Mouse (Mus musculus) ES-CJ7 (cell line): Measurements from ENCODE around the gene Nanos2.

ENCODE experiments used
- DNase-seq: peaks from one replicate; pipeline ENCODE4 v3.0.0; 2011; ENCODE audit warnings: low read depth, low spot score

Gene Nanos2

DNA sequence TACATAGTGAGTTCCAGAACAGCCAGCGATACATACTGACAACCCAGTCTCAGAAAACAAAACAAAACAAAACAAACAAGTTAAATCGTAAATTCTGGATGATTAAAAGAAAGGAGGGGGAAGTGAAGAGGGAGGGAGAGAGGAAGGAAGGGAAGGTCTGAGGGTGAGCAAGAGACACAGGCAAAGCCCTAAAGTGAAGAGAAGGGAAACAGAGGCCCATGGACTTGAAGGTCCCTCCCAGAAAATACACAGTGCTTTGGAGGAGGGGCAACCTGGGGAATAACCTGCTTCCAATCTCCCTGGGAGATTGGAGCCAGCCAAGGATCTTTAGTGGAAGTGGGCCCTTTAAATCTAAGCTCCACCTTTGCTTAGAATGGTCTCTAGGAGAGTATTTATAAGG lies at the start of gene Nanos2:
Gene Nanos2, plus strand, starts transcription at position 301 of the 400 bp plus-strand sequence.
- DNase-seq = no peak

DNA sequence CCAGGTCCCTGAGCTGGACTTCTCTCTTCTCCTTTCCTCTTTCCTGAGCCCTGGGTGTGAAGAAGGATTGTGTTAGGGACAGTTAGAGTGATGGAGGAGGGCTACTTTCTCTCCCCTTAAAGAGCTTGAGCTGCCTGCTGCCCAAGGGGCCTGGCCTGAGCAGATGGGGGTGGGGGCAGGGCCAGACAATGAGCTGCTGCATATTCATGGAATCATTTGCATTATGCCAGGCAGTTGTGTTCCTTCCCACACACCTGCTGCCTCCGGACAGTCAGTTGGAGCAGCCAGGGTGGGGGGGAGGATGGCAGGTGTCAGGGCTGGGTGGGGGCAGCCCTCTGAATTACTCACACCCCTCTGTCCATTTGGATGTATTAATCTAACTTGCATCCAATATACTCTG lies 44.8 kb upstream of the Nanos2 start:
- DNase-seq = no peak

- DNase-seq = no peak
These were observed 44.4 kb upstream of the Nanos2 start for GRCm38 (mm10) chr7:18942815-18943214.

DNA sequence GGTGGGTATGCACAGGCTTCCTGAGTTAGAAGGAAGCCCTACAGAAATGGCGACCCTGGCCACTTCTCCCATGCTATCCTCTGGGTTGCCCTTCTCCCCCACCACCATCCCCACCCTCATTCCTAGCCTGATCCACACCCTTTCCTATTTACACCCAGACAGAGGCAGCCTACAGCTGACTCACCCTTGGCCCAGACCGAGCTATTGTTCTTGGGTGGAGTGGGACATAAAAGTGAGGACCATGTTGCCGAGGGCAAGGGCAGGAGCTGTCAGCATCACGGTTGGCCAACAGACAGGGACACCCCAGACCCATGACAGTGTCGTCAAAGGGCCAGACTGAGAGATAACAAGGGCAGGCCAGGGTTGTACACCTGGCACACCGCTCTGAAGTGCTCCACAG lies 39.0 kb upstream of the Nanos2 start:
- peak; percentile 62 for DNase-seq

GRCm38 (mm10) chr7:18949781-18950522 lies 37.2 kb upstream of the Nanos2 start:
- DNase-seq = peak; percentile 70

- peak; percentile 81 for DNase-seq
These were observed 36.5 kb upstream of the Nanos2 start for GRCm38 (mm10) chr7:18950523-18951315.

GRCm38 (mm10) chr7:18951397-18951796 lies 35.8 kb upstream of the Nanos2 start:
- DNase-seq = peak; percentile 52

GRCm38 (mm10) chr7:18957569-18958383 lies 29.4 kb upstream of the Nanos2 start:
- DNase-seq = peak; percentile 42

GRCm38 (mm10) chr7:18958384-18958766 lies 28.8 kb upstream of the Nanos2 start:
- DNase-seq = no peak

- no peak for DNase-seq
These were observed 27.8 kb upstream of the Nanos2 start for GRCm38 (mm10) chr7:18959446-18959845.

- DNase-seq = peak; percentile 41
These were observed 24.9 kb upstream of the Nanos2 start for GRCm38 (mm10) chr7:18962171-18962792.

- no peak for DNase-seq
These were observed 24.4 kb upstream of the Nanos2 start for GRCm38 (mm10) chr7:18962795-18963194.

GRCm38 (mm10) chr7:18963294-18963843 lies 23.8 kb upstream of the Nanos2 start:
- no peak for DNase-seq

GRCm38 (mm10) chr7:18965312-18965711 lies 21.9 kb upstream of the Nanos2 start:
- no peak for DNase-seq

- no peak for DNase-seq
These were observed 19.6 kb upstream of the Nanos2 start for GRCm38 (mm10) chr7:18967603-18968002.

DNA sequence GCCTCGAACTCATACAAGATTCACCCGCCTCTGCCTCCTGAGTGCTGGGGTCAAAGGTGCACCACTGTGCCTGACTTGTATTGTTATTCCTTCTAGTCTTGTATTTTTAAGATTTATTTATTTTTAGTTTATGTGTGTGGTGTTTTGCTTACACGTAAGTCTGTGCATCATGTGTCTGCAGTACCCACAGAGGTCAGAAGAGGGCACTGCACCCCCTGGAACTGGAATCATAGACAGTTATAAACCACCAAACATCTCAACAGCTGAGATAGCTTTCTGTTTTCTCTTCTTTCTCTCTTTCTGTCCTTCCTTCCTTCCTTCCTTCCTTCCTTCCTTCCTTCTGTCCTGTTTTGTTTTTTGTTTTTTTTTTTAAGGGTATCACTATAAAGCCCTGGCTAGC lies 16.2 kb upstream of the Nanos2 start:
- no peak for DNase-seq

DNA sequence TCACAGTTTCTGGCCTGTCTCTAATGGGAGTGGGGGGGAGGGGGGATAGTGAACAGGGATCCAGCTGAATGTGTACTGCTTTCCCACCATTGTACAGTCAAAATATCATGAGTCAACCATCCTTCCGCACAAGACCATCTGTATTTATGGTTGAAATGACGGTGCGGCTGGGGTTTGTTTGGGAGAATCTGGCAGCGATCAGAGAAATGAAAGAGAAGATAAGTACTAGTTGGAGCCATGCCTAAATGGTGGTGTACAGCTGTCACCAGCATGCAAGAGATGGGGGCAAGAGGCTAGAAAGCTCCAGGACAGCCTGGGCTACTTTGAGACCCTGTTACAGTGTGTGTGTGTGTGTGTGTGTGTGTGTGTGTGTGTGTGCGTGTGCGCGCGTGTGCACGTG lies 8.8 kb upstream of the Nanos2 start:
- no peak for DNase-seq

GRCm38 (mm10) chr7:18986503-18986902 lies 697 bp upstream of the Nanos2 start:
- no peak for DNase-seq

DNA sequence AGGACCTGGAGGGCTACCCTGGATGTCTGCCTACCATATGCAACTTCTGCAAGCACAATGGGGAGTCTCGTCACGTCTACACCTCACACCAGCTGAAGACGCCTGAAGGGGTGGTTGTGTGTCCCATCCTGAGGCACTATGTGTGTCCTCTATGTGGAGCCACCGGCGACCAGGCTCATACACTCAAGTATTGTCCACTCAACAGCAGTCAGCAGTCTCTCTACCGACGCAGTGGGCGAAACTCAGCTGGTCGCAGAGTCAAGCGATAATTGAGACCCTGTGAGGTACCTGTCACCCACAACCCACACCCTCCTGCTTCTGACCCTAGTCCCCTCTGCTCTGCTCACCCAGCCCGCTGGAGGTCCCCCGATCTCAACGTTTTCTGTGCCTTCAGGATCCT lies 547 bp downstream of the Nanos2 start:
- DNase-seq = no peak

DNA sequence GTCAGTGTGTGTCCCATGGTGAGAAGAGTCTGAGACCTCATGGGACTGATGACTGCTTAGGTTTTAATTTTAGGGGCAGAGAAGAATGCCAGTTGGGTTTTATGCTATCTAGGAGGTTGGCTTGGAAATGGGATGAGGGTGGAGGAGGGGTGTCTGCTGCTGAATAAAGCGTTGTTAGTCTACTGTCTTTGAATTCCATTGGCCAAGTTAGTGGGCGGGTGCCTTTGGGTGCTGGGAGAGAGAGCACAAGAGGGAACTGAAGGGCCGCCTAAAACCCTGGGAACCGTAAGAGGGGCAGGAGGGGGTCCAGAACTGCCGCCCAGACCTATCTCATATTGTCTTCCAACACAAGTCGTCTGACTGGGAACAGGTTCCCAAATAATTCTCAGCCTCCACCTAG lies 1.6 kb downstream of the Nanos2 start:
- DNase-seq = no peak

DNA sequence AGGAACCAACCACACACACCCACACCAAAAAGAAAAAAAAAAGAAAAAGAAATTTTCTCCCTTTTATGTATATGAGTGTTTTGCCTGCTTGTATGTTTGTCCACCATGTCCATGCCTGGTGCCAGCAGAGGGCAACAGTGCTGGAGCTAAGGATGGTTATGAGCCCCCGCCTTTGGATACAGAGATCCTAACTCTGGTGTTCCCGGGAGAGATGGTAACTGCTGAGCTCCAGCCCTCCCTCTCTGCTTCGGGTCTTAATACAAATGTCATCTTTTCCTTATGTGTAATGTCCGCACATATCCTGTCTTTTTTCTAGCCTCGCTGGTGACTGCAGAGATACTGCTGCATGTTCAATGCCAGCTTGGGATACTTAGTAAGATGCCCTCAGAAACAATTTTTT lies 2.8 kb downstream of the Nanos2 start:
- DNase-seq = no peak
